Mouse (Mus musculus) lung, postnatal 25 days (tissue): ENCODE data around the gene Ecpas.

Experiments used
- DNase-seq: peaks from one replicate; pipeline ENCODE4 v3.0.0; 2022; ENCODE audit warnings: low spot score

The Ecpas gene

DNA sequence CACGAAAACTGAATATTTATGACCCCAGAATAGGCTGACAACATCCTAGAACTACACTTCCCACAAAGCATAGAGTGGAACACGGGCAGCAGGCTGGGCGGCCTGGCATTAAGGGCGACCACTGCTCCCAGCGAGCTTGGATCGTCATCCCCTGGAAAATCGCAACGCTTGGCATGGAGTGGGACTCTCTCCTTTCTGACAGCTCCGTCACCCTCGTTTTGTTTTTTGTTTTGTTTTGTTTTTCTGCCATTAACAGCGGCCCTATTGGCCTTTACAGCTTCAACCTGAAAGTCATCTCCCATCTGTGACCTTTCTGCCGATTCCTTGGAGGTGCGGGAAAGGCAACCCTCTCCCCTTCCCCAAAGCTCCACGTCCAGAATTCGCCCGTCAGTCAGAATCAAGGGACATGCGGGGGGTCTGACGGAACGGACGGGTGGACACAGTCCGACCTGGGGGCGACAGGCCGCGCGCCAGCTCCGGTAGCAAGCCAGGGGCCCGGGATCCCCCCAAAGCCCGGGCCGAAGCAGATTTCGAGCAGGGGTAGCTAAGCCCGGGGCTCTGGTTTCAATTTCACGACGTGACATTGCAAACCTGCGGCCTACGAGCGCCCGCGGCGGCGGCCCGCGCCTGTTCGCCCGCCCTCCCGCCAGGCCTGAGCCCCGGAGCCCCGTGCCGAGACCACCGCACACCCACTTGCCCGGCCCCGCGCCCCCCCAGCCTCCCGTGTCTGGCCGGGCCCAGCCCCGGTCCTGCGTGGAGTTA lies 1.3 kb downstream of the Ecpas start:
- DNase-seq: peak; percentile 44

DNA sequence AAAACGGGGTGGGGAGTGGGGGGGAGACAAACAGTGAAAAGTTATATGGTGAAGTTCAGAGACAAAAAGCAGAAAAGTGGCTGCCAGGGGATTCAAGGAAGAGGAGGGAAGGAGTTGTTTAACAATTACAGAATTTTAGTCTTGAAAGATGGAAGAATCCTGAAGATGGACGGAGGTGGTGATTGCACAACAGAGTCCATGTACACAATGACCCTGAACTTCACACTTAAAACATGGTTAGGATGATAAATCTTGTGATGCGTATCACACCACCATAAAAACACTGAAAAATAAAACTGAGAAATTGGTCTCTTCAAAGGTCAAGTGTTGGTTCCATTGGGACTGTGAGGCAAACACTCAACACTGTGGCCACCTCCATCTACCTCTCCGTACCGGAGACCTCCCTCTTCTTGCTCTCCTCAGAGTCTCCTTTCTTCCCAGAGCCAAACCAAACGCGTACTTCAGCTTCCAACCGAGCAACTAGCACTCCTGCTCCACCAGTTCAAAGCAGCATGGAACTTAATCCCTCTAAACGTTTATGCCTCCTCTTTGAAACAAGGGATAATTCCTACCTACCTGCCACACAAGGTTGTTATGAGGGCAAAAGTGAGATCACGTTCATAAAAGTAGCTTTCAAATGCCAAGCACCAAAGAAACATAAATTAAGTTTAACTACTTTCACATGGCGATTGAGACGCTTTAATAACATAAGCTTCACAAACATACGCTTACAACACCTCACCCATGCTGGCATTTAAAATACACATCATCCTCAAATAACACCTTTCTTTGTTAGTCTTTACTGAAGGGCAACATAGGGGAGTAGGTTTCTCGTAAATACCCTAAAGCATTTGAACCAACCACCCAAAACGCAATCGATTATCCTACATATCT lies 2.1 kb downstream of the Ecpas start:
- no peak for DNase-seq

DNA sequence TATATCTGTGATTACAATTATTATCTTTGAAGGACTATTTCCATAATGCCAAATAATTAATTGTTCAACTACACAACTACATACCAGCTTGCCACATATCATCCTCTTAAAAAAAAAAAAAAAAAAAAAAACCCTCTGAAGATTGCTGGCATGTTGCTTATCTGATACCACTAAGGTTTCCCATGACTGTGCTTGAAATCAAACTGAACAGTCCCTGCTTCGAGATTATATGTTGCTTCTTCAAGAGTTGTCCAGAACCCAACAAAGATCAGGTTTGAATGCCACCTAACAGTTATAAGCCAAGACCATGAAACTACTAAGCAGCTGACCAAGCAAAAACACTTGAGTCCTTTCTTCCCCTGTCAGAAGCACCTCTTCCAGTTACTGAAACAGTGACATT lies 5.1 kb downstream of the Ecpas start:
- DNase-seq: no peak

DNA sequence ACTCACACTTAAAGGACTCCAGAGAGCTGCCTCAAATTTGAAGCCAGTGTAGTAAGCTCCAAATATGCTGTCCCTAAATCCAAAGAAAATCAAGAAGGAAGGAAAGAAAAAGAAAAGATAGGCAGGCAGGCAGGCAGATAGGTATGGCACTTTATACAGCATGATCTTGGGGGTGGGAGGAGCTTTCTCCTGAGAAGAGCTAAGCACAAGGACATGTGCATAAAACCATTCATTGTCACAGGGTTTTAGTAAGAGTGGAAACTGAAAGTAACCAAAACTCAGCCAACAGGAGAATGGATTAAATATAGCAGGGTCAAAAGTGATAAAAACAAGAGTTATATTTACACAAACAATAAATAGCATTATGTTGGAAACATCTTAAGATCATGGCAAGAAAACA lies 14.2 kb downstream of the Ecpas start:
- no peak for DNase-seq

DNA sequence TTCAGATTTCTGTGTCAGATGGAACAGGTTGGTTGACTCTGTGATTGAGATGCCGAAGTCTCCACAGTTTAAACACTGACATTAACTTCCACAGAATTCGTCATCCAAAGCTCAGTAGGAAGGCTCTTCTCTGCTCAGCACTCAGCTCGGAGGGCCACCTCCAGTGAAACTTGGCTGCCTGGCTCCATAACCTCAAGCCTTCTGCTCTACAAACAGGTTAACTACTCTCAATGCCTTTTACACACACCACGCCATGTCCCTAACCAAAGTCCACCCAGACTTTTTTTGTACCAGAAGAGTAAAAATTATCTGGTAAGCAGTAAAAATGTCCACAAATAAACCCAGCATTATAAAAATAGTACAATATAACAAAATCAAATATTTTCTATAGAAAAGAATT lies 15.1 kb downstream of the Ecpas start:
- no peak for DNase-seq

DNA sequence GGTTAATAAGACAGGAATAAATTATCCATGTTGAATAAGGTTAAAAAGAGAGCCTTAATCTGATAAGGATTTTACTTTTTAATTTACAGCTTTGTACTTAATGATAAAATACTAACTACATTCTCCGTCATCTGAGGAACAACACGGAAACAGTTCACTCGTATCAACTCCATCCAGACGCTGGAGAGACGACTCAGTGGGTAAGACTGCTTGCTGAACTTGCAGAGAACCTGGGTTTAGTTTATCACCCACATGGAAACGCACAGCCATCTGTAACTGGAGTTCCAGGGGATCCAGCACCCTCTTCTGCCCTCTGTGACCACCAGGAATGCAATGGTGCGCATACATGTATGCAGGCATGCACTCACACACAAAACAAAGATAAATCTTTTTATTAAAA lies 18.1 kb downstream of the Ecpas start:
- no peak for DNase-seq

DNA sequence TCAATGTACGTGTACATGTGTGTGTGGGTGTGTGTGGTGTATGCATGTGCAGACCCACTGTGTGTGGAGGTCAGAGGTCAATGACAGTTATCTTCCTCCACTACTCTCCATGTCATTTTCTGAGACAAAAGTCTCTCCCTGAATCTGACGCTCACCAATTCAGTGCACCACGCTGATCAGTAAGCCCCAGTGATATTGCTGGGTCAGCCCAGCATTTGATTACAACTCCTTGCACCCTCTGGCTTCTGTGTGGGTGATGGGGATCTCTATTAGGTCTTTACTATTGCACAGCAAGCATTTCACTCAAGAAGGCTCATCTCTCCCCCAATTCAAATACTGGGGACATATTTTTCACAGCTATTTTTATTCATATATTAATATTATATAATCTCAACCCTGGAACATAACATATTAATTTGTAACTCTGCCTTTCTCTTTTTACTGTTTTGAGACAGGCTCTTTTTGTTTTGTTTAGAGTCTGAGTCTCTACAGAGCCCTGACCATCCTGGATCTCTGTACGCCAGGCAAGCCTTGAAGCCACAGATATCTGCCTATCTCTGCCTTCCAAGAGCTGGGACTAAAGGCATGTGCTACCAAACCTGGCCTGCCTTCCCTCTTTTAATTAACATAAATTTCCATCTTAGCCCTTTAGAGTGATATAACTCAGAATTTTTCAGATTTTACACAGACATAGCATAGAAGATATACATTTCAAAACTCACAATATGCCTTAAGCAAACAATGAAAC lies 22.3 kb downstream of the Ecpas start:
- no peak for DNase-seq

DNA sequence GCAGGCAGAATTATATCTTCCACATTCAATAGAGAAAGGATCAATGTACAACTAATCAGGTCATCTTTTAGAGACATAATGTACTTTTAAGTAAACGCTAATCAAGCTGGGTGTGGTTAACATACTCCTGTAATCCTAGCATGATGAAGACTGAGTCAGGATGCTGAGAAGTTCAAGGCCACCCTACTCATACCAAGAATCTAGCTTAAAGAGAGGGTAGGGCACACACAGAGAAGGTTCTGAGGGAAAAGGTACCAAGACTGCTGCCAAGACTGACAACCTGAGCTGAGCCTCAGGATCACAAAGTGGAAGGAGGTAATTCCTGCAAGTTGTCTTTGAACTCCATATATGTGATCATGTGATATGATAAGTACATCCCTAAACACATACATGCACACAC lies 24.0 kb downstream of the Ecpas start:
- no peak for DNase-seq

DNA sequence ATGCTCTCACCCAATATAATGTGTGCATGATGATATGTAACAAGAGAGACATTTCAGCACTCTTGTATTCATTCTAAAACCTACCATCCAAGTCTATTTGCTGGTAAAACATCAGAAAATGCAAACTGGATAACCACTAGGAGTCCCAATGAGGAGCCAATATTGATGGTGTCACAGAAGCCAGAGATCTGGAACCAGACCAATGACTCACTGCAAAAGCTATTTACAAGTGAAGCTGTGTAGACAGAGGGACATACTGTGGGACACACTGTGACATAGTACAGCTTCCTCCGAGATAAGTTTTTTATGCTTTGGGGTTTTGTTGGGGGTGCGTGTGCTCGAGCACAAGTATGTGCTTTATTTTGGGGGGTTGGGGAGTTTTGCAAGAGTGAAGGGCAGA lies 24.9 kb downstream of the Ecpas start:
- DNase-seq: no peak

DNA sequence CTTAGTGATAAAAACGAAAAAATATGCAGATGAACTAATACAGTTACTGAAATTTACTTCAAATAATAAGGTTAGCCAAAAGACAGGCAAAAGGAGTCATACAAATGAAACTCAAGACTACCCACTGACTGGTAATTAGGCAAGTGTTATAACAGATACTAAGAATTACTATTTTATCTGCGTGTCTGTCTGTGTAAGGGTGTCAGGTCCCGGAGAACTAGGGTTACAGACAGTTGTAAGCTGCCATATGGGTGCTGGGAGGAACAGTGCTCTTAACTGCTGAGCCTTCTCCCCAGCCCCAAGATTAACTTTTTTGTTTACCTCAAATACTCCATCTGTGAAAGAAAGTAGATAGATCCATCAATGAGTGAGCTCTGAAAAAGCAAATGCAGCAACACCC lies 25.8 kb downstream of the Ecpas start:
- no peak for DNase-seq

DNA sequence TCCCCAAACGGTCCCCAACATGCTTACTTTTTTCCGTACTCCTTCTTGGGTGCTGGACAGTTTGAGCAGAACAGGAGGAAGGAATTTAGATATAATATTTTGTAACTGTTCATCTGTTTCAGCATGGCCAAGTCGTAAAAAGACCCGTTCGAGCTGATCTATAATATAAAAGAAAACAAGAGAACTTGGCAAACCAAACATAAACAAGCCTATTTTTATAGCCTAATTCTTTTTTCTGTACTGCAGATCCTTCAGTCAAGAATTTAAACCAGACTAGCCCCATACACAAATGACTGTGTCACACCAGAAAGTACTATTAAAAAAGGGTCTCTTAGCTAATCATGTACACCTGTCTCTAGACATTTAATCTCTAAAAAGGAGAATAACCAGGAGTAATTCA lies 27.2 kb downstream of the Ecpas start:
- no peak for DNase-seq

DNA sequence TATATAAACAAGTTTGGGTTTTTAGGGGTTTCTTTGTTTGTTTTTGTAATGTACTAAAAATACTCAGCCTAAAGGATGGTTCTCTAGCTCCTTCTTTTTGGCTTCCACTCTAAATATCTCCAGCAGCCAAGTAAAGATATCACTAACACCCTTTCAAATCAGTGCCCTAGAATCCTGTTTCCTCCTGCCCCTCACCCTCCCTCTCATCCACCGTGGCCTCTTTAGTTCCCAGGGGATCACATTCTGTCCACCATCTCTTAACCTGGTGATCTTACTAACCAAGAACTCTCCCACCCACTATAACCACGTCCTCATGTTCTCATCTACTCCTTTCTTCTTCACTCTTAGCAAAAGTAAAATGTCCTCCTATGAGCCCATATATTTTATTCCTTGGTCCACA lies 28.7 kb downstream of the Ecpas start:
- no peak for DNase-seq

DNA sequence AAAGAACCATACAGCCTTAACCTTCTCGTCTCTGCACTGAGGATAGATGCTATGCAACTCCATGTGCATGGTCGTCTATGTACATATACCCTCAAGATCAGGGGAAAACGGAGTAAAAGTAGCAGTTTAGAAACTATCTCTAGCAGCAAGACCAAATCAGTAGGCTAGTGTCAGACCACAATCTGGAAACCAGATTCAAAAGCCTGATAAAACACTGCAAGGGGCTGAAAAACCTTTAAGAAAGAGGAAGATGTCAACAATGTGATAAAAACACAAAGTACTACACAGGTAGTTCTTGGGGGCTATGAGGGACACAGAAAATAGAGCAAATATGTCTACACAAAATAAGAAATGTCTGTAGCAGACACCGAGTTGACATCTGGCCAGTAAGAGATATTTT lies 38.2 kb downstream of the Ecpas start:
- no peak for DNase-seq

DNA sequence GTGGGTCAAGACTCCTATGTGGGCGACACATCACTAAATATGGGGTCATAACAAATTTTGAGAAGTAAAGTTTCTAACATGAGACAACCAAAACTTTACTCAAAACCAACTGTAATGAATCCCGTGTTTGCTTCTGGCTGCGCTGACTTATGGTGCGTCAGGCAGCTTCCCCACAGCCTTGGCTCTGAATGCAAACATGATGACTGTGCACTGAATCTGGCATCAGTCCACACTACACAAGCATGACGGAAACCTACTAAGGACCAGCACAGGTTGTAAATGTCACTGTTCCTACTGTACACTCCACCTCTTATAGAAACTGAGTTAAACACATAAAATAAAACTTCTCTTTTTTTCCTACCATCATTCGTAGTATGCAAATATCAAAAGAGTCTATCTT lies 45.3 kb downstream of the Ecpas start:
- DNase-seq: peak; percentile 4

DNA sequence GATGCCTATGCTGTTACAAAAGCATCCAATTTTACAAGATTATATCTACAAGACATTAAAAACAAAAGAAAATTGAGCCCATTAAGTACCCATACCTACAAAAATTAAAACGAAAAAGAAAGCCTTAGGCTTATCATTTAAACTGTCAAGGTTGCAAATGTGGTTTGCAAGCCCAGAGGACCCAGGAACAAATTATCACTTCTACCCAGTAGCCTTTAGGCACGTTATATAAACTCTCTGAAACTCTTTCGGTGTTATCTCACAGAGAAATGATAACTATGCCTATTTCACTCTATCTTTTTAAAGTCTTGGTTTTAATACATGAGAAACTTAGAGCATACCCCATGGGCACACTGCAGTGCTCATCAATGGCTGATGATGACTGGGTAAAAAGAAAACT lies 79.6 kb downstream of the Ecpas start:
- DNase-seq: no peak

DNA sequence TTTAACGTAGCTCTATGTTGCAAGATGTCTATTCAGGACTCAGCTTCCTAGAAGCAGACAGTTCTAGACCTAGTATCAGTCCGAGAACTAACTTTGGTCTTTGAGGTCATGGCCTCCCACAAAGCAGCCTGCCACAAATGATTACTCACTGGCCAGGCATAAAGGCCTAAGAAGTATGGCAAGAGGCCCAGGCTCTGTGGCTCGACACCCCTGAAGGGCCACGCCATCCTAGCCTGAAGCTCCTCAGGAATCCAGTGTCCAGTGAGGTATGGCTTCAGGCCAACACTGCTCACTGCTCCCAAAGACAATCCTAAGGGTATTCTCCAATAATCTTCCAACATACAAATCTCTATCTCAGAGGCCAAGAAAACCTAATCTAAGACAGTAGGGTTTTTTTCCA lies 86.6 kb downstream of the Ecpas start:
- no peak for DNase-seq

DNA sequence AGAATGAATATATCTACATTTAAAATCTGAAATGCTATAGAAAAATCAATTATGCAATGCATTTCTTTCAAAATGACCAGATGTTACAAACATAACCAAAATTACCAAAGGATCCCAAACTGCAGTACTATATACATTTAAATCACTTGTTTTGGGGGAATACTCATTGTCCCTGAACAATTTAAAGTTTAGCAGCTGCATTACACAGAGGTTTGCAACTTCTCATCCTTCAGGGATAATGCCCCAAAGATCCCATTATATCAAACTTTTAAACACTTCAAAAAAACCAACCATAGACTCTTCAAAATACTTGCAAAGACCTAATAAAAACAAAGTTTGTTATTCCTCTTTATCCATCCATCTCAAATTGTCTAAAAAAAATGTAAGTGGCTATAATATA lies 124.9 kb downstream of the Ecpas start, which contains the start of gene Olfr267:
Olfr267 (minus strand) TSS at position 101 of the 400 bp plus-strand sequence.
- no peak for DNase-seq

DNA sequence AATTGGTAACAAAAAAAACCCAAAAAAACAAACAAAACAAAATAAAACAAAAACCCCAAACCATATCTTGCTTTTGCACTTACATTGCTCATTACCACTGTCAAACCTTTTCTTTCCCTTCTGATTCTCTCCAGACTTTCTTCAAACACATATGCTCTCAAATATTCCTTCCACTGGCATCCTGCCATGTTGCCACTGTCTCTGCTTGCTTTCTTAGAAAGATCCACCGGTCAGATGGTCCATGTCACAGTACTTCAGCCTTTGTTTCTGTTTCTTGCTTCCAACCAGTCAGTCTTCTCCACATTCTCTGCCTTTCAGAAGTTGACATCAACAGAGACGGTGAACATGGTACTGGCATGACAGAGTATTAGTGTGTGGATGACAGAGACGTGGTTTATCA lies 125.9 kb downstream of the Ecpas start:
- no peak for DNase-seq

DNA sequence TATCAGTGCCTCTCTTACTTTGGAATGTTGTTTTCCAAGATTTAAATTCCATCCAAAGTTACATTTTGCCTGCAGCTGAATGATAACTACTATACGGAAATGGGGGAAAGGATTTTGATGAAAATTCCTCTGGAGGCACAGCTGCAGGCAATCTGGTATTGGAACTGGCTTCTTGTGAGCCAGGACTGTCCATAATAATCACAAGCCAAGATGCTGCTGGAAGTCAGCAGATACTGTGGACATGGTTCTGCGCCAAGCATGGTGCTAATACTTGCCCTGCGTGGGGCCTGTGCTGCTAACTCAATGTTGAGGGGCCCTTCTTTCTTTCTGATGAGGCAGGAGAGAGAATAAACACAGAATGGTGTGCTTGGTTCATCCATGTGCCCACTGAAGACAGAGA lies 149.1 kb downstream of the Ecpas start:
- no peak for DNase-seq

DNA sequence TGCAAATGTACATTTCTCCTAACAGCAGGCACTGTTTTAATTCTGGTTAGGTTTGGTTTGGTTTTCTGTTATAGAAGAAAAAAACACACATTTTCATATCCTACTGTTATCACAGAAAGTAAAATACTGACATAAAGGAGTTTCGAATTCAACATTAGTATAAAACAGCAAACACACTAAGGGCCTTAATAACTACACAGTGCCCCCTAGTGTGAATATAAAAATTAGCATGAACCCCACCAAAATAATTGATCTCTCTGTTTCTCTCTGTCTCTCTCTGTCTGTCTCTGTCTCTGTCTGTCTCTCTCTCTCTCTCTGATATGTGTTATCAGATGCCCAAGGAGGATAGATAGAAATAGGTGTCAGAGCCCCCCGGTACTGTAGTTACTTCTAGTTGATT lies 163.0 kb downstream of the Ecpas start:
- peak; percentile 16 for DNase-seq

DNA sequence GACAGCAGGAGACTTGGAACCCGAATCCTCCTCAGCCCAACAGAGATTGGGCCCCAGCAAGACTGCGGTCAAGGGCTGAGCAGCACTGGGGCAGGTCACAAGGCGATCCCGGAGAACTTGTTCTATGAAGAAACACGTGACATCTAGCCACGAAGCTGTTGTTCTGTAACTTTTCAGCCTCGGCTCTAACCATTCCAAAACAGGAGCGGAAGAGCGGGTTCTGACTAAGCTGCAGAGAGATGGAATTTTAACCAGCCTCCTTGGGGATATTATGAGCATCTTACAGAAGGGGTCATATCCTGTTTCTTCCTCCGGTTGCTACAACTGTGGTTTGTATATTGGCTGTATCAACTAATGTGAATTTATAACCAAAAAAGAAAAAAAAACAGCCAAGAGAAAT lies 163.4 kb downstream of the Ecpas start:
- DNase-seq: peak; percentile 34
